Mouse (Mus musculus) bone marrow macrophage, adult 2 months (primary cell): ENCODE measurements around the gene Dbi.

Source experiments
- CTCF ChIP-seq: IDR thresholded peaks from 2 replicates; pipeline ENCODE4 v1.5.1; 2012; ENCODE audit warnings: low read depth, mild to moderate bottlenecking, low read length, moderate library complexity
- POLR2A ChIP-seq: IDR thresholded peaks from 2 replicates; pipeline ENCODE4 v1.6.1; 2012; ENCODE audit warnings: mild to moderate bottlenecking, low read depth, low read length, borderline replicate concordance

GRCm38 (mm10) chr1:120125471-120125870, 4.6 kb upstream of the Dbi start:
- TF ChIP-seq CTCF (no peak), POLR2A (no peak)
